23 mouse cellular contexts compared by ENCODE assay signal in the genomic region with DNA sequence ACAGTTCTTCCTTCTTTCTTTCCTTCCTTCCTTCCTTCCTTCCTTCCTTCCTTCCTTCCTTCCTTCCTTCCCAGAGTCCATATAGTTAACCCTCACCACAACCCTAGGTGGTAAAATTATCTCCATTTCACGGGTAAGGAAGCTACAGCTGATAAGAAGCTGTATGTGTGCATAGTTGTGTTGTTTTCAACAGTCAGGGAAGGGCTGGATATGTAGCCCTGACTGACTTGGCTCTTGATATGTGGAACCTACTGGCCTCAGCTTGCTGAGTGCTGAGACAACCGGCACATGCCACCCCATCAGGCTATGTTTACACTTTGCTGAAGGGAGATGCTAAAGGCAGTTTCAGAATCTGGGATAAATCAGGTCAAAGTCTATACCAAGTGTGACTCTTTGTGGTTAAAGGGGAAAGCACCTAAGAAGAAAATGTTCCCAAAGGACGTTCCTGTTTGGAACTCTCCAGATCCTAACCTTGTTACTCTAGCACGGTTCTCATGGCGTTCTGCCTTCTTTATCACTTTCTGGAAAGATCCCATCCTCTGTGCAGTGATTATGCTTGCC. TPM values are rescaled to one million over a fixed set of nuclear protein-coding genes. Genes with fewer than 3 reads are reported as not detected.
A peak's percentile ranks its signal among the peaks of the same experiment; 100 is the strongest.
DNase-seq lines count a peak whose midpoint lies in the region; ATAC-seq lines count a peak whose summit lies in the region.
"Had no signal": no experiment of that assay in that cellular context is flagged by ENCODE, and none has a peak within 500 bp of the region (broad histone marks: within the 10 kb centered on the region; RNA-seq: fewer than 3 reads in every experiment).

No protein-coding gene starts in this region.

- no peaks in the 10 kb centered on the region for H3K27me3 ChIP-seq in kidney, embryonic 16.5 days (ENCODE audit: insufficient read depth, low read length)
- no peaks in the 10 kb centered on the region for H3K27me3 ChIP-seq in intestine, embryonic 15.5 days (replicated peaks)
- H3K27me3 ChIP-seq: heart, embryonic 15.5 days; hindbrain, embryonic 15.5 days; midbrain, embryonic 13.5 days had no signal

- no peak overlapping the region for H3K4me2 ChIP-seq in kidney, embryonic 16.5 days (replicated peaks; ENCODE audit: low read depth, low read length)
- no peak overlapping the region for H3K4me2 ChIP-seq in intestine, embryonic 15.5 days (replicated peaks)
- H3K4me2 ChIP-seq: heart, embryonic 15.5 days; hindbrain, embryonic 15.5 days; midbrain, embryonic 13.5 days had no signal

- no peaks in the 10 kb centered on the region for H3K36me3 ChIP-seq in kidney, embryonic 16.5 days (ENCODE audit: insufficient read depth, low read length)
- H3K36me3 ChIP-seq in intestine, embryonic 15.5 days = no peaks in the 10 kb centered on the region
- H3K36me3 ChIP-seq: G1E; heart, embryonic 15.5 days; hindbrain, embryonic 15.5 days; midbrain, embryonic 13.5 days had no signal

- peak overlapping the region; percentile 87 for H3K27ac ChIP-seq in kidney, embryonic 16.5 days (ENCODE audit: low read length)
- H3K27ac ChIP-seq in intestine, embryonic 15.5 days = peak overlapping the region; percentile 74
- H3K27ac ChIP-seq: heart, embryonic 15.5 days; hindbrain, embryonic 15.5 days; midbrain, embryonic 13.5 days had no signal

- H3K4me1 ChIP-seq in kidney, embryonic 16.5 days (ENCODE audit: insufficient read depth, low read length) = peaks cover 4% of the 10 kb centered on the region; the same call in 1 of the 2 replicates
- 0 out of 2 replicates have a peak, but pooled peaks cover 10% of the 10 kb centered on the region for H3K4me1 ChIP-seq in intestine, embryonic 15.5 days (replicated peaks)
- H3K4me1 ChIP-seq: hindbrain, embryonic 15.5 days had no signal

- no peaks in the 10 kb centered on the region for H3K9me3 ChIP-seq in kidney, embryonic 16.5 days (ENCODE audit: low read length)
- no peaks in the 10 kb centered on the region for H3K9me3 ChIP-seq in intestine, embryonic 15.5 days
- H3K9me3 ChIP-seq: G1E; heart, embryonic 15.5 days; hindbrain, embryonic 15.5 days; midbrain, embryonic 13.5 days had no signal

- H3K9ac ChIP-seq in kidney, embryonic 16.5 days (replicated peaks; ENCODE audit: low read length) = no peak overlapping the region
- no peak overlapping the region for H3K9ac ChIP-seq in intestine, embryonic 15.5 days
- H3K9ac ChIP-seq: heart, embryonic 15.5 days; hindbrain, embryonic 15.5 days; midbrain, embryonic 13.5 days had no signal

- no peak for DNase-seq in kidney, postnatal 4 days
- DNase-seq in kidney, postnatal 25 days = peak; percentile 24 to 65
- DNase-seq in testis, postnatal 10 days (ENCODE audit: low spot score) = no peak
- DNase-seq in cerebellum, adult 11 months = no peak
- DNase-seq in lung, postnatal 10 days = no peak
- DNase-seq: adrenal gland, adult 8-10 months; cerebellum, adult 2 months; cerebellum, postnatal 36 days; heart, postnatal 36 days; layer of hippocampus, postnatal 36 days; lung, adult 18-20 months; lung, postnatal 14 days; right cerebral cortex, postnatal 14 days; thymus, adult 18-20 months; thymus, postnatal 36 days had no signal

- H3K4me3 ChIP-seq in kidney, embryonic 16.5 days (ENCODE audit: low read length) = no peak overlapping the region
- H3K4me3 ChIP-seq in intestine, embryonic 15.5 days (replicated peaks) = no peak overlapping the region
- H3K4me3 ChIP-seq: heart, embryonic 15.5 days; hindbrain, embryonic 15.5 days; midbrain, embryonic 13.5 days had no signal

- 80% methylated on average over 5 of the region's 5 CpGs for WGBS in kidney, embryonic 16.5 days
- WGBS in intestine, embryonic 15.5 days = 53% methylated on average over 5 of the region's 5 CpGs

- no peak for ATAC-seq in kidney, embryonic 16.5 days (ENCODE audit: low FRiP score, low TSS enrichment)
- peak; percentile 31; the same call in 1 of the 2 replicates for ATAC-seq in intestine, embryonic 15.5 days
- 0 out of 2 replicates have a peak, but pooled peaks have one; percentile 32 for ATAC-seq in megakaryocyte-erythroid progenitor cell, adult 5-6 weeks (replicated peaks; ENCODE audit: low FRiP score, low TSS enrichment, poor library complexity, severe bottlenecking)
- ATAC-seq: forebrain, embryonic 14.5 days; midbrain, embryonic 13.5 days had no signal

RNA-seq across cellular contexts. Expression of gene Clint1, which starts 14.5 kb away (rescaled TPM):
- polyA plus RNA-seq in kidney, embryonic 16.5 days (2015; fragmentation: Nextera tagmentation; extraction: Ambion mirVana) = 104 and 106 TPM in 2 replicates
- 102 and 106 TPM in 2 replicates for polyA plus RNA-seq in intestine, embryonic 15.5 days (2015; fragmentation: Nextera tagmentation; extraction: Ambion mirVana)
- 121 and 126 TPM in 2 replicates for total RNA-seq in megakaryocyte-erythroid progenitor cell, adult 5-6 weeks (2014; fragmentation: Nextera tagmentation)
- total RNA-seq in megakaryocyte-erythroid progenitor cell, adult 5-6 weeks (2017) = 174 and 179 TPM in 2 replicates

Comparison
In these comparisons a context has a peak if more than half of its experiments do, and no peak if none do; other contexts are left out.
1. DNase-seq: peak in kidney, postnatal 25 days (2 of 2); none in kidney, postnatal 4 days (0 of 2), testis, postnatal 10 days (single experiment), cerebellum, adult 11 months (single experiment) and lung, postnatal 10 days (single experiment).